Mouse (Mus musculus) MEL-GATA-1-ER (cell line): ENCODE data around the gene Glcci1.

Experiments used
- DNase-seq: peaks from one replicate; pipeline ENCODE4 v3.0.0-alpha.2; 2012; ENCODE audit warnings: low read depth; ENCODE audit errors: extremely low read depth

Gene Glcci1

GRCm38 (mm10) chr6:8509551-8509950, at the start of gene Glcci1:
TSS of gene Glcci1 (plus strand) at chr6:8509600.
- no peak for DNase-seq

- DNase-seq, result no peak
Observed at GRCm38 (mm10) chr6:8462447-8462846, 47.0 kb upstream of the Glcci1 start.

- DNase-seq, result no peak
Observed at GRCm38 (mm10) chr6:8465388-8465787, 44.0 kb upstream of the Glcci1 start.

GRCm38 (mm10) chr6:8465985-8466384, 43.4 kb upstream of the Glcci1 start:
- no peak for DNase-seq

GRCm38 (mm10) chr6:8467667-8468337, 41.6 kb upstream of the Glcci1 start:
- no peak for DNase-seq

GRCm38 (mm10) chr6:8469918-8470317, 39.5 kb upstream of the Glcci1 start:
- no peak for DNase-seq

- DNase-seq, result no peak
Observed at GRCm38 (mm10) chr6:8472125-8472524, 37.3 kb upstream of the Glcci1 start.

- no peak for DNase-seq
Observed at GRCm38 (mm10) chr6:8472915-8473314, 36.5 kb upstream of the Glcci1 start.

- DNase-seq, result no peak
Observed at GRCm38 (mm10) chr6:8473498-8473897, 35.9 kb upstream of the Glcci1 start.

GRCm38 (mm10) chr6:8474316-8474715, 35.1 kb upstream of the Glcci1 start:
- no peak for DNase-seq

GRCm38 (mm10) chr6:8474820-8475219, 34.6 kb upstream of the Glcci1 start:
- no peak for DNase-seq

GRCm38 (mm10) chr6:8479176-8479575, 30.2 kb upstream of the Glcci1 start:
- DNase-seq, result no peak

GRCm38 (mm10) chr6:8484437-8485275, 24.7 kb upstream of the Glcci1 start:
- DNase-seq, result peak; percentile 37

- DNase-seq, result no peak
Observed at GRCm38 (mm10) chr6:8485414-8486175, 23.8 kb upstream of the Glcci1 start.

- DNase-seq, result no peak
Observed at GRCm38 (mm10) chr6:8486391-8487043, 22.9 kb upstream of the Glcci1 start.

- DNase-seq, result peak; percentile 89
Observed at GRCm38 (mm10) chr6:8487044-8487853, 22.2 kb upstream of the Glcci1 start.

- DNase-seq, result peak; percentile 48
Observed at GRCm38 (mm10) chr6:8488249-8488648, 21.2 kb upstream of the Glcci1 start.

- no peak for DNase-seq
Observed at GRCm38 (mm10) chr6:8489266-8489665, 20.1 kb upstream of the Glcci1 start.

GRCm38 (mm10) chr6:8489938-8490585, 19.3 kb upstream of the Glcci1 start:
- DNase-seq, result no peak

GRCm38 (mm10) chr6:8492248-8492647, 17.2 kb upstream of the Glcci1 start:
- DNase-seq, result no peak
